Mouse (Mus musculus): ENCODE results near the gene Ubn1. TPM values are rescaled to one million over a fixed set of nuclear protein-coding genes. Genes with fewer than 3 reads are reported as not detected.

The Ubn1 gene
- polyA plus RNA-seq, 1 experiment: 33.7 TPM

DNA sequence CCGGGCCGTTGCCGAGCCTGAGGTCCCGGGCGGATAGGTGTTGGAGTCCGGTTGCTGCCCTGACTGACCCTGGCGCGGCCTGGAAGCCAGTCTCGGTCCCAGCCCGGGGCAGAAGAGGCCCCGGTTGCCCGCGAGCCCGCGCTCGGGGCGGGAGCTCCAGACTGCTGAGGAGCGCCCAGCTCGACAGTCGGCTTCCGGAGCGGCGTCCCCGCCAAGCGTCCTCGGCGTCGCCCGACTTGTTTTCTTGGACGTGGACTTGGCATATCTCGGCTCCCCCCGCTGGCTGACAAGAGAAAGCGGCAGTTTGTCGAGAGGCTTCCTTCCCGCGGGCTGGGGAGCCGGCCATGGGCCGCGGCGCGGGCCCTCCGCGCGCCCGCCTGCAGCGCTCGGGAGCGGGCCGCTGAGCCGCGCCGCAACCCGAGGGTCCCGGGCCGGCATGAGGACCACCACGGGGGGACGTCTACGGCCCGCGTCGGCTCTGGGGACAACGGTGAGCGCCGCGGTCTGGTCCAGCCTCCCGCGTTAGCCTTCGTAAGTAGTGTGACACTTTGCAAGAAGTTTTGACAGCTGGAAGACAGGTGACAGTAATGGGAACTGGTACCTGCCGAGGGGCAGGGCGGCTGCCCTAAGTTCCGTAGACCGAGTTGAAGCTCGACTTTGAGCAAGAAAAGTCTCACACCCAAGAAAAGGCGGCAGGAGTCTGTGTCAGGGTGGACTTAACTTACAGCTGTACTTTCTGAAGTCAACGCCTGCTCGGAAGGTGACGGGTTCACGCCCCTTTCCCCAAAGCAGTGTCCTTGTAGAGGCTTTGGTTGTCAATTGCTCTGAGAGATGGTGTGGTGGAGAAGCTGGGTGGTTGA, 624 bp downstream of the Ubn1 start:
- WGBS: under 1% methylated on average over 78 of the region's 78 CpGs
- TF ChIP-seq POLR2A (IDR thresholded peaks at IDR 0.05; ENCODE audit: borderline replicate concordance, control insufficient read depth, low read depth, low read length): no peak
- TF ChIP-seq CTCF (IDR thresholded peaks at IDR 0.05; ENCODE audit: control insufficient read depth, insufficient read depth, low read length): no peak
- H3K27ac ChIP-seq (ENCODE audit: control insufficient read depth, insufficient read depth, low read depth, low read length, poor library complexity): peak overlapping the region; percentile 99
- peaks cover 1% of the 10 kb centered on the region for H3K4me1 ChIP-seq (ENCODE audit: control insufficient read depth, insufficient read depth, low read length)
- H3K4me3 ChIP-seq (replicated peaks; ENCODE audit: control insufficient read depth, low read depth, low read length): peak overlapping the region; percentile 80

DNA sequence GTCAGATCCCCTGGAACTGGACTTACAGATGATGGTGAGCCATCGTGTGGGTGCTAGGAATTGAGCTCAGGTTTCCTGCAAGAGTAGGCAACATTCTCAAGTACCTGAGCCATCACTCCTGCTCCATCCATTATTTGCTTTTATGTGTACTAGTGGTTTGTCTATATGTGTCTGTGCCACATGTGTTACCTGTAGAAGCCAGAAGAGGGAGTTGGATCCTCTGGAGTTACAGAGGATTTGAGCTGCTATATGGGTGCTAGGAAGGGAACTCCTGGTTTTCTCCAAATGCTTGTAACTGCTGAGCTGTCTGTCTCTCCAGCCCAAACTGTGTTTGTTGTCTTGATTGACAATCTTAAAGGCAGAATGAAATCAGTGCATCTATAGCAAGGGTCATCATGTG, 8.3 kb downstream of the Ubn1 start:
- Histone ChIP-seq H3K27ac (ENCODE audit: control insufficient read depth, insufficient read depth, low read depth, low read length, poor library complexity) (no peak overlapping the region), H3K4me1 (ENCODE audit: control insufficient read depth, insufficient read depth, low read length) (no peaks in the 10 kb centered on the region), H3K4me3 (replicated peaks; ENCODE audit: control insufficient read depth, low read depth, low read length) (no peak overlapping the region)
- 81% methylated on average over 1 of the region's 1 CpGs for WGBS
- TF ChIP-seq CTCF (IDR thresholded peaks at IDR 0.05; ENCODE audit: control insufficient read depth, insufficient read depth, low read length): no peak
- no peak for TF ChIP-seq POLR2A (IDR thresholded peaks at IDR 0.05; ENCODE audit: borderline replicate concordance, control insufficient read depth, low read depth, low read length)

DNA sequence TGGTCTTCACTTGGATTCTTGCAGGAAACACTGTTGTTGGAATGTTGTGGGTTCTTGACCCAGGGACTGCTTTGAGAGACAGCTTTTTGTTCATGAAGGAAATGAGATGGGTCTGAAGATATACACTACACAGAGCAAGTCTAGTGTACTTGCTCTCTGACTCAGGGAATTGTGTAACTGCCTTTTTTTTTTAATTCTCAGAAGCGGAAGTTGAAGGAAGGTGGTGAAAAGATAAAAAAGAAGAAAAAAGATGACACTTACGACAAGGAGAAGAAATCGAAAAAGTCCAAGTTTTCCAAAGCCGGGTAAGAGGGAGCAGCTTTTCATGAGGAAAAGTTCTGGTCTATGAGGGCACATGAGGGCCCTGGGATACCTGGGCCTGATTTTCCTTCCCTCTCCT, 13.6 kb downstream of the Ubn1 start:
- Histone ChIP-seq H3K4me1 (ENCODE audit: control insufficient read depth, insufficient read depth, low read length) (no peaks in the 10 kb centered on the region), H3K27ac (ENCODE audit: control insufficient read depth, insufficient read depth, low read depth, low read length, poor library complexity) (no peak overlapping the region), H3K4me3 (replicated peaks; ENCODE audit: control insufficient read depth, low read depth, low read length) (no peak overlapping the region)
- 62% methylated on average over 4 of the region's 4 CpGs for WGBS
- no peak for TF ChIP-seq CTCF (IDR thresholded peaks at IDR 0.05; ENCODE audit: control insufficient read depth, insufficient read depth, low read length)
- TF ChIP-seq POLR2A (IDR thresholded peaks at IDR 0.05; ENCODE audit: borderline replicate concordance, control insufficient read depth, low read depth, low read length): no peak

GRCm38 (mm10) chr16:5070321-5070720, 20.5 kb downstream of the Ubn1 start:
- H3K4me1 ChIP-seq (ENCODE audit: control insufficient read depth, insufficient read depth, low read length): no peaks in the 10 kb centered on the region
- H3K4me3 ChIP-seq (replicated peaks; ENCODE audit: control insufficient read depth, low read depth, low read length): no peak overlapping the region
- TF ChIP-seq CTCF (IDR thresholded peaks at IDR 0.05; ENCODE audit: control insufficient read depth, insufficient read depth, low read length) (no peak), POLR2A (IDR thresholded peaks at IDR 0.05; ENCODE audit: borderline replicate concordance, control insufficient read depth, low read depth, low read length) (no peak)
- 86% methylated on average over 3 of the region's 3 CpGs for WGBS
- no peak overlapping the region for H3K27ac ChIP-seq (ENCODE audit: control insufficient read depth, insufficient read depth, low read depth, low read length, poor library complexity)

GRCm38 (mm10) chr16:5071974-5072373, 22.1 kb downstream of the Ubn1 start:
- TF ChIP-seq POLR2A (IDR thresholded peaks at IDR 0.05; ENCODE audit: borderline replicate concordance, control insufficient read depth, low read depth, low read length) (no peak), CTCF (IDR thresholded peaks at IDR 0.05; ENCODE audit: control insufficient read depth, insufficient read depth, low read length) (no peak)
- H3K4me1 ChIP-seq (ENCODE audit: control insufficient read depth, insufficient read depth, low read length): no peaks in the 10 kb centered on the region
- H3K4me3 ChIP-seq (replicated peaks; ENCODE audit: control insufficient read depth, low read depth, low read length): no peak overlapping the region
- 87% methylated on average over 7 of the region's 7 CpGs for WGBS
- no peak overlapping the region for H3K27ac ChIP-seq (ENCODE audit: control insufficient read depth, insufficient read depth, low read depth, low read length, poor library complexity)

- 89% methylated on average over 5 of the region's 5 CpGs for WGBS
- TF ChIP-seq POLR2A (IDR thresholded peaks at IDR 0.05; ENCODE audit: borderline replicate concordance, control insufficient read depth, low read depth, low read length): no peak
- TF ChIP-seq CTCF (IDR thresholded peaks at IDR 0.05; ENCODE audit: control insufficient read depth, insufficient read depth, low read length): no peak
- H3K4me3 ChIP-seq (replicated peaks; ENCODE audit: control insufficient read depth, low read depth, low read length): no peak overlapping the region
- H3K27ac ChIP-seq (ENCODE audit: control insufficient read depth, insufficient read depth, low read depth, low read length, poor library complexity): no peak overlapping the region
- no peaks in the 10 kb centered on the region for H3K4me1 ChIP-seq (ENCODE audit: control insufficient read depth, insufficient read depth, low read length)
Measured at GRCm38 (mm10) chr16:5074341-5074740, 24.5 kb downstream of the Ubn1 start.

DNA sequence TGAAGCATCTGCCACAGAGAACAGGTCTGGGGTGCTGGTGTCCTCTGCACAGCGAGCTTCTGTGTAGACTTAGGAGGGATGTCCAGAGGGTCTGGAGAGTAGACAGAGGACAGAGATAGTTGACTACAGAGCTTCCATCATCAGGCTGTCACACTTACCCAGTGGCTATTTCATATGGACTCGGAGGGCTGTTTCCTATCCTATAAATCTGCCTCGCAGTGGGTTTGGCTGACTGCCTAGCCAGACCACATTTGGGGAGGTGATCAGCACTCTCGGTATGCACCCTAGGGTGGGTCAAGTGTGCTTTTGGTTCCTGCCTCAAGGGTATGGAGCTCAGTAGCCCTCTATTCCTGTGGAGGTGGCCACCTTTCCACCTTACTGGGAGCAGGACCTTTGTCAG, 35.3 kb downstream of the Ubn1 start:
- TF ChIP-seq CTCF (IDR thresholded peaks at IDR 0.05; ENCODE audit: control insufficient read depth, insufficient read depth, low read length) (no peak), POLR2A (IDR thresholded peaks at IDR 0.05; ENCODE audit: borderline replicate concordance, control insufficient read depth, low read depth, low read length) (no peak)

DNA sequence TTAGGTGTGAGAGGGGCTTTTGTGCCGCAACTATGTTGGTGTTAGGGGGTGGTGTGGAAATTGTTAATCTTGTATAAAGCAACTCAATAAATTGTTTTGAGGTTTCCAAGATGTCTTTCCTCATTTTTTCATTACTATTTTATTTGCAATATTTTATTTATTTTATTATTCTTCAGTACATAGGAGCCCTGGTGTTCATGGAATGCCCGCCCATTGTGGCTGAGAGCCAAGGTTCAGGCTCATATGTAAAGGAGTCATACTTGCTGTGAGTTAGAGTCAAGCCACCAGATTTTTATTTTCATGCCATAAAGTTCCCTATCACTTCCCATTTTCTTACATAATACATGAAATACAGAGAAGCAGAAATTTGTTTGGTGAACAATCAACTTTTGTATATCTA, 36.3 kb downstream of the Ubn1 start:
- no peaks in the 10 kb centered on the region for H3K4me1 ChIP-seq (ENCODE audit: control insufficient read depth, insufficient read depth, low read length)
- 90% methylated on average over 2 of the region's 2 CpGs for WGBS
- no peak overlapping the region for H3K4me3 ChIP-seq (replicated peaks; ENCODE audit: control insufficient read depth, low read depth, low read length)
- TF ChIP-seq CTCF (IDR thresholded peaks at IDR 0.05; ENCODE audit: control insufficient read depth, insufficient read depth, low read length): no peak
- no peak for TF ChIP-seq POLR2A (IDR thresholded peaks at IDR 0.05; ENCODE audit: borderline replicate concordance, control insufficient read depth, low read depth, low read length)
- H3K27ac ChIP-seq (ENCODE audit: control insufficient read depth, insufficient read depth, low read depth, low read length, poor library complexity): no peak overlapping the region

More for the DNA sequence above, 35.3 kb downstream of the Ubn1 start:
- WGBS: 35% methylated on average over 4 of the region's 4 CpGs
- H3K4me3 ChIP-seq (replicated peaks; ENCODE audit: control insufficient read depth, low read depth, low read length): no peak overlapping the region
- no peak overlapping the region for H3K27ac ChIP-seq (ENCODE audit: control insufficient read depth, insufficient read depth, low read depth, low read length, poor library complexity)
- no peaks in the 10 kb centered on the region for H3K4me1 ChIP-seq (ENCODE audit: control insufficient read depth, insufficient read depth, low read length)
